Mouse (Mus musculus) T-helper 1 cell (primary cell): ENCODE data around the gene Cacna1d.

ENCODE experiments used
- in situ Hi-C: fragments of 300-600 bp; cut with MboI, MseI; formaldehyde crosslinking; loops from one replicate; pipeline ENCODE4 v1.15.1; 2025; ENCODE audit warnings: high pct_unique_total_duplicates

Cacna1d gene

DNA sequence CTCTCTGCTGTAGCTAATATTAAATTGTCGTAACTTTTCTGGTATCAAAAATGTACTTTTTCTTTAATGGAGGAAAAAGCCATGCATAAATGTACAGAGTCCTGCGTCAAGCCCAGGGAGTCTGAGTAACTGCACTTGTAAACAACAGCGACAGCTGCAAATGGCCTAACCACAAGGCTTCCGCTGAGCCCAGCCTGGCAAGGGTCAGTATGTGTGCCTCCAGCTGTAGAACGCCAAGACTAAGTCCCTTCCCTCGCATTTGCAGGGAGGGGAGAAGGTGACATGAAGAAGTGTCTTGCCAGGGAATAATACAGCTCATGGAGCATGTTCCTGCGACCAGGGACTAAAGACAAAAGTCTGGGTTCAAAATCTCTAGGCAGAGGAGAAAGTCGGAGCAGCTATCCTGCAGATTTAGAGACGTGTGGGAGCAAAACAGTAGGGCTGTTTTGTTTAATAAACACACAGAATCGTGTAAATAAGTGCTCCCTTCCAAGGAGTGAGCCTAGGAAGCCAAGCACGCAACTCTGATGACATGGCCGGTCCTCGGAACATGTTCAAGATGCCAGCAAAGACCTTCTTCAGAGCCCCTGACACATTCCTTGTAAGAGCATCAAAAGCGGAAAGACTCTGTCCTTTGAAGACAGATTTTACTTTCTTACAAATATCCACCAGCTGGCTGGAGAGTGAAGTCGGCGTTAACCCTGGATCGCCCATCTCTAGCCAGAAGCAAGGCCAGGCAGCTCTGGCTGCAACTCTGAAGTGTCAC, 160.7 kb downstream of the Cacna1d start:
- in situ Hi-C loops = no loop called here

GRCm38 (mm10) chr14:30329109-30329508, 162.1 kb downstream of the Cacna1d start:
- in situ Hi-C loops = no loop called here

DNA sequence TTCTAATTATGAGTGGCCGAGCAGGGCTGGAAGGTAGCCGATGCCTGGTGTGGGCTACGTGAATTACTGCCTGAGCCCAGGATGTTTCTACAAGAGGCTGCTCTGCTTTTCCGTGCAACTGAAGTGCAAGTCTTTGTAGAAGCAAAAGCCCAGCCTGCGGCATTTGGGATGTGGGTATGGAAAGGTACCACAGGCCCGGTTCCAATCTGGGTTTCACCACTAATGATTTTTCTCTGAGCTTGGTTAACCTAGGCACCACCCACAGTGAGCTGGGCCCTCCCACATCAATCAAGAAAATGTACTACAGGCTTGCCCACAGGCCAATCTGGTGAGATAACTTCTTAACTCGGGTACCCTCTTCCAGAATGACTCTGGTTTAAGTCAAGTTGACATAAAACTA, 163.8 kb downstream of the Cacna1d start:
- in situ Hi-C loops = no loop called here

GRCm38 (mm10) chr14:30327051-30327450, 164.2 kb downstream of the Cacna1d start:
- in situ Hi-C loops = no loop called here

DNA sequence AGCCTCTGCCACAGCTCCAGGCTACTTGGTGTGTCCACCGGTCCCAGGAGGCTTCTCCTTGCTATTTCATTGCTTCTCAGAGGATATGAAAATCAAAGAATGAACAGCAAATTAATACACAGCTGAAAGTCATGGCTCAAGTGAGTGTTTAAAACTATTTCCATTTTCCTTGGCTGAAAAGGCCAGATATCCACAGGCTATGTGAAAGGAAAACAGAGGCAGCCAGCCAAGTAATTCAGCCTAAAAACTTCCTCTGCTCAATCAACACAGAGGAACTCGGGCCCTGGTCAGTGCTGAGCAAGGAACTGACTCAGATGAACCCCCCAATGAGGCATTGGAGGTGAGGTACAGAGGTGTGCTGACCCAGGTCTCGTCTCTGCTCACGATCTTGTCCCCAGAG, 165.0 kb downstream of the Cacna1d start:
- in situ Hi-C loops = no loop called here

GRCm38 (mm10) chr14:30324994-30325393, 166.3 kb downstream of the Cacna1d start:
- in situ Hi-C loops = no loop called here

GRCm38 (mm10) chr14:30318715-30319437, 172.4 kb downstream of the Cacna1d start:
- in situ Hi-C loops = no loop called here

- in situ Hi-C loops = no loop called here
Measured at GRCm38 (mm10) chr14:30318293-30318692, 173.0 kb downstream of the Cacna1d start.

GRCm38 (mm10) chr14:30317616-30318015, 173.6 kb downstream of the Cacna1d start:
- in situ Hi-C loops = no loop called here

DNA sequence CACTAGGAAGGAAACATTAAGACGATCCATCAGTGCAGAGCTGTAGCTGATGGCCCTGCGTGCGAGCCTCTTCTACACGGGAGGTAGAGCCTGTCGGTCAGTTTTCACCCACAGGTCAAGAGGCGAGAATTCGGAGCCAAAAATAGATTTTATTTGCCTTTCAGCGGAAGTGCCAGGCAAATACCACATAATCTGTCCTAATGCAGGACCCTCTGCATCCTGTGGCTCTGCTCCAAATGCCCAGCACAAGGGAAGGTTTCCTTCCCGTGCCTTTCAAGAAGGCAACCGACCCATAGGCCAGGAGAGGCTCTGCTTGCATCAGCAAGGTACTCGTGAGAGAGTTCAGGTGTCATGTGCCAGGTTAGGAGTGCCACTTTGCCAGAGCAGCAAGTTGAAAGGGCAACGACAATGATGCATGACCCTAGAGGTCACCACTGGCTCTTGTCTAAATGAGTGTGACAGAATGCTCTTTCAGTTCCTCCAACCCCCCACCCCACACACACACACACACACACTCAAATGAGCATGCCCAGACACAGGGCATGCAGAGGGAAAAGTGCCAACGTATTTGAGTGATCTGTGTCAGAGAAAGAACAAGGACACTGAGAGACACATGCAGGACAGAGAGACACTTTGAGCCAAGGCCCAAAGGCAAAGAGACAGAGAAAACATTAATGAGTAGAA, 179.9 kb downstream of the Cacna1d start:
- in situ Hi-C loops = no loop called here

DNA sequence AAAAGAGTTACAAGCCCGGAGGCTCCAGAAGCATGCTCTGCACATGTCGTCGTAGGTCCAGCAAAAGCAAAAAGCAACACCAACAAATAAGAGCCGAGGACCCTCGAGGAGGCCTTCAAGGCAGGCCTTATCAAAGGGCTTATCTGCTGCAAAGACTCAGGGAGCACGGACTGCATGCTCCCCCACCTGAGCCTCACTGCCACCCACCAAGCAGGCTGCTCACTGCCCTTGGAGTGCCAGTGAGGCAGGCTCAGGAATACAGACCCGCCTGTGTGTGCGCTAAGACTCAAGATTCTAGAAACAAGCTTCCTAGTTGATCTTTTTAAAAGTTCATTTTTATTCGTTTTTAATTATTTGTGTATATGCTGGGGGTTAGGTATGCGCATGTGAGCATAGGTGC, 181.0 kb downstream of the Cacna1d start:
- in situ Hi-C loops = no loop called here

- in situ Hi-C loops = no loop called here
Measured at GRCm38 (mm10) chr14:30306221-30306620, 185.0 kb downstream of the Cacna1d start.

DNA sequence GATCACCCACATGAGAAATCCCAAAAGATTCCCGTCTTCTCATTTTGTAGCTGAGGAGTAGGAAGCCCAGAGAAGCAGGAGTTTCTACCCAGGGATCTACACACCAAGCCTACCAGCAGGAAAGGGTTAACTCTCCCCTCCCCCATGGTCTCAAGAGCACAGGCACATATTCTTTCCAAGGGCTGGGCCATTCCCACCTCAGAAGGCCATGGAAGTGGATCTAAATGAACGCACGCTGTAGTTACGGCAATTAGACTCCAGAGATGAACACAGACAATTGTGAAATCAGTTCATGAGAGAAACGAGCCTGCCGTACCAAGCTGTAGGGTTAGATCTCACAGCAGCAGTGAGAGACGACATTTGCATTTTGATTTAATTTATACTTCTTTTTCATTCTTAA, 191.3 kb downstream of the Cacna1d start:
- in situ Hi-C loops = no loop called here

DNA sequence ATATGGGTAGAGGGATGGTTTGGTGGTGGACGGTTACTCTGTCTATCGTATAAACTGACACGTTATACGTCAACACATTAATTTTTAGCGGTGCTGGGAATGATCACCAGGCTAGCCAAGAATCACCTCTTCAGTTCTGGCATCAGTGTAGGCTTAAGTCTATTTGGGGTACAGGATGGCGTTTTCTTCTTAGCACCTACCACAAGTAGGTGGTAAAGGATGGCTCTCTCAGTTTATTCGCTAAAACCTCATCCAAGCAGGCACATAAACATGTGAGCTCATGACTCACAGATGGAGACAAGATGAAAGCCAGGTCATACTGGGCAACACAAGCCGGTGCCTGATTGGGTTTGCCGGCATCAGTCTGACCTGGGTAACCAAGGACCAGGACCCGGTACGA, 193.8 kb downstream of the Cacna1d start:
- in situ Hi-C loops = no loop called here

DNA sequence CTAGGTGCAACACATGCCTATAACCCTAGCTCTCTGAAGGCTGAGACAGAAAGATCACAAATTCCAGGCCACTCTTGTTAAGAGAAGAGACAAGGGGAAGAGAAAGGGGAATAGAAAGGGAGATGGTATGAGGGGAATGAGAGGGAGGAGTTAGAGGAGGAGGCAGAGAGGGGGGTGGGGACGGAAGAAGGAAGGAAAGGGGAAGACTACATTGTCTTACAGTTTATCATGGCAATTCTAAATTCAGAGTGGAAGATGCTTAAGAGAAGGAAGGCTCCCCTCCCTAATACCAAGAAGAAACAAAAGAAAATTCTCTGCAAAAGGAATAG, 199.2 kb downstream of the Cacna1d start:
- in situ Hi-C loops = no loop called here

DNA sequence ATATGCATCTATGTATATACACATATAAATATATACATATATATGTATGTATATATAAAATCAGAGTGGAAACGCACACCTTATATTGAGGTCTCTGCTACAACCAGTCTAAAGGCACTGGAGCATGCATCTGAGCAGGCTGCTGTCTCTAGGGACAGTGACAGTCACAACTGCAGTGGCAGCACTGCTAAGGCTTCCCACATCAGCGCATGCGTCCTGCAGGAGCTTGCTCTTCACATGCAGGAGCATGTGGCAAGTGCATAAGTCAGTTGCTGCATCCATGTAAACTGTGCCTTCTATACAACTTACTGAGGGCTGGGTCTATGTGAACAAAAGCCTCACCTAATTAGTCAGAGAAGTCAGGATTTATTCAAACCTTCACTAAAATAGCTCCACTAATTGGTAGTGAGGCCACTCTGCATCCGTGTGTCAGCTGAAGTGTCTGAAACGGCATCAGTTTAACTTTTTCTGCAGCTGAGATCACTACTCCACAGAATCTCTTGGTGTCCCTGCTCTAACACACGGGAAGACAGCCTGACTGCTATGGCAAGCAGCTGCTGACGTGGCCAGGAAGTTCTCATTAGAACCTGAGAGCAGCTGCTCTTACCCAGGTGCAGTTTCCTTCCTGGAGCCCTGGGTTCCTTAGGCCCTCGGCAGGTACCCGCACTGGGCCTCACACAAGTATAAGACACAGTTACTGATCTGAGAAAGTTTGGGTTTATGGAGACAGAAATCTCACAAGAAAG, 199.7 kb downstream of the Cacna1d start:
- in situ Hi-C loops = no loop called here

- in situ Hi-C loops = no loop called here
Measured at GRCm38 (mm10) chr14:30284446-30284845, 206.8 kb downstream of the Cacna1d start.

- in situ Hi-C loops = no loop called here
Measured at GRCm38 (mm10) chr14:30284022-30284421, 207.2 kb downstream of the Cacna1d start.

DNA sequence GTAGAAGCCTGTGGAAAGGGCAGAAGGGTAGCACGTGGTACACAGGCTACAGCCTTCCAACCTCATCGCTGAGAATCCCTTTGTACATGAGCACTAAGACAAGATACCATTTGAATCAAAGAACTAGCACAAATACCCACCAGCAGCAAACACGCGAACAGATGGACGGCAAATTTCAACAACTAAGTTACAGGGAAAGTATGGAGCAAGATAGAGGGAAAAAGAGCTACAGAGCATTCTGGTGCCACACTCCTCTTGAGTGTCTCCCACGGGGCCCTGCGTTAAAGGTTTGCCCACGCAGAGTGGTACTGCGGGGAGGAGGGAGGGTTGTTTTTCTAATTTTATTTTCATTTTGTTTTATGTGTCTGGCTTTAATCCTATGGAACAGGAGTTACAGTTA, 215.7 kb downstream of the Cacna1d start:
- in situ Hi-C loops = no loop called here

DNA sequence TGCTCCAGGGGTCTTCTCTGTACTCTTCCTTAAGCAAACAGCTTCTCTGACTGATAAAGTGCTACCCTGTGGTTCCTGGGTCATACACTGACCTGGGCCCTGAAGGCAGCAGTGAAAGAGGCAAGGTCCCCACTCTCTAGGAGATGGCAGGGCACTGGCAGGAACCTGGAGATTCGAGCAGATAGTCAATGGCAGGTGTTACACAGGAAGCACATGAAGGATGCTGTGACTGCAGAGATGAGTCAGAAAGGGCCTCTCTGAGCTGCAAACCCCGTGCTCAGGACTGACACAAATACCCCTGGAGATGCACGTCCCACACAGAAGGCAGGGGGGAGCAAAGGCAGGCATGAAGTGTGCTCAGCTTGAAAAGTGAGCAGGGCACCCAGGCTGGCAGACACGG, 218.3 kb downstream of the Cacna1d start:
- in situ Hi-C loops = no loop called here

DNA sequence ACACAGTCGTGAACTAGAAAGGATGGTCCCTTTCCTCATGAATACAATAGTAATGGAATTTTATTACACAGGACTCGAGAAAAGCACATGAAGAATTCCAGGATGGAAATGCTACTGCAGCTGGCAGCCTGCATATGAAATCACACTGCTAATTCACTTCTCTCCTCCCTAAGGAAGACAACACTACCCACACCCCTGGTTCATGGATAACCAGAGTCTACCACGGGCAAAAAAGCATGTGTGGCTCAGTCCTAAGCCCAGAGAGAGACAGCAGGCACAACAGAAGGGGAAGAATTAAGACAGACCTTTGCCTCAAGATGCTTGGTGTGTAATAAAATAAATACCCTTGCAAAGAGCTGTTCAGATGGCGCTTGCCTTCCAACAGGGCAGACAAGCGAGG, 218.7 kb downstream of the Cacna1d start:
- in situ Hi-C loops = no loop called here

- in situ Hi-C loops = no loop called here
Measured at GRCm38 (mm10) chr14:30271856-30272255, 219.4 kb downstream of the Cacna1d start.
